Mouse (Mus musculus) kidney, embryonic 15.5 days (tissue): ENCODE data around the gene Trpm7. TPM values are rescaled to one million over a fixed set of nuclear protein-coding genes. Genes with fewer than 3 reads are reported as not detected.
A peak's percentile ranks its signal among the peaks of the same experiment; 100 is the strongest.
"Not testable (repeated sequence)": the region's sequence is repeated elsewhere in the genome, so short reads cannot be mapped to it uniquely, and the experiment has no call there.

Source experiments
- ATAC-seq: fragments of 200-750 bp; cut with Nextera tagmentation; replicated peaks from 2 replicates; pipeline ENCODE4 v1.8.0; 2017; ENCODE audit warnings: moderate TSS enrichment; ENCODE audit not compliant: low FRiP score
- H3K27ac ChIP-seq: fragments of 300-500 bp; sonication (generic); 2 replicates; pipeline ENCODE4 v1.5.1; 2015; ENCODE audit warnings: mild to moderate bottlenecking, inconsistent platforms
- H3K27me3 ChIP-seq: fragments of 300-500 bp; sonication (generic); 2 replicates; pipeline ENCODE4 v1.6.1; 2015; ENCODE audit warnings: inconsistent platforms
- H3K36me3 ChIP-seq: fragments of 300-500 bp; sonication (generic); 2 replicates; pipeline ENCODE4 v1.6.1; 2015; ENCODE audit warnings: inconsistent platforms
- H3K4me1 ChIP-seq: fragments of 300-500 bp; sonication (generic); 2 replicates; pipeline ENCODE4 v1.6.1; 2015; ENCODE audit warnings: inconsistent platforms
- H3K4me2 ChIP-seq: fragments of 300-500 bp; sonication (generic); 2 replicates; pipeline ENCODE4 v1.6.1; 2015; ENCODE audit warnings: moderate library complexity, mild to moderate bottlenecking, inconsistent platforms
- H3K4me3 ChIP-seq: fragments of 300-500 bp; sonication (generic); replicated peaks from 2 replicates; pipeline ENCODE4 v1.5.1; 2015; ENCODE audit warnings: mild to moderate bottlenecking, inconsistent platforms
- H3K9ac ChIP-seq: fragments of 300-500 bp; sonication (generic); 2 replicates; pipeline ENCODE4 v1.6.1; 2015; ENCODE audit warnings: mild to moderate bottlenecking, inconsistent platforms
- H3K9me3 ChIP-seq: fragments of 300-500 bp; sonication (generic); replicated peaks from 2 replicates; pipeline ENCODE4 v1.6.1; 2016; ENCODE audit warnings: inconsistent platforms
- WGBS: fragments of 180-500 bp; shearing (Covaris S2); methylation state at CpG from one replicate; pipeline ENCODE4 v1.1.7; 2015; ENCODE audit warnings: mixed read lengths; 5-methylcytosine and 5-hydroxymethylcytosine counted together
- polyA plus RNA-seq: library from polyadenylated mRNA; unstranded; fragments of >200 nt; fragmentation: Nextera tagmentation; extraction: Ambion mirVana; gene quantifications from 2 replicates; pipeline ENCODE4 v1.2.1, GENCODE M21; 2015

Gene Trpm7
- polyA plus RNA-seq, 1 experiment from 2014 or later, result 50.6 TPM

GRCm38 (mm10) chr2:126882711-126883110 is 6.7 kb upstream of the Trpm7 start:
- H3K27me3 ChIP-seq, H3K4me1 ChIP-seq, H3K4me3 ChIP-seq, ATAC-seq, H3K36me3 ChIP-seq, H3K4me2 ChIP-seq, H3K9me3 ChIP-seq, H3K9ac ChIP-seq, H3K27ac ChIP-seq: not testable (repeated sequence)
- whole genome bisulfite sequencing, result 79% methylated on average over 2 of the region's 2 CpGs

GRCm38 (mm10) chr2:126877991-126878390 is 2.0 kb upstream of the Trpm7 start:
- Histone ChIP-seq H3K27me3 (no peaks in the 10 kb centered on the region), H3K36me3 (no peaks in the 10 kb centered on the region), H3K4me2 (no peak overlapping the region), H3K4me3 (no peak overlapping the region), H3K9me3 (no peaks in the 10 kb centered on the region), H3K27ac (no peak overlapping the region), H3K9ac (no peak overlapping the region), H3K4me1 (peaks cover 14% of the 10 kb centered on the region)
- ATAC-seq, result no peak
- 89% methylated on average over 1 of the region's 1 CpGs for WGBS

GRCm38 (mm10) chr2:126875516-126875835 is 554 bp downstream of the Trpm7 start:
- Histone ChIP-seq H3K4me1 (peaks cover 14% of the 10 kb centered on the region), H3K9me3 (no peaks in the 10 kb centered on the region), H3K27ac (peak overlapping the region; percentile 99), H3K9ac (peak overlapping the region; percentile 95), H3K27me3 (no peaks in the 10 kb centered on the region), H3K4me3 (peak overlapping the region; percentile 88), H3K4me2 (peak overlapping the region; percentile 57), H3K36me3 (no peaks in the 10 kb centered on the region)
- ATAC-seq, result peak; percentile 67
- WGBS, result 0% methylated on average over 18 of the region's 18 CpGs

- Histone ChIP-seq H3K9me3 (no peaks in the 10 kb centered on the region), H3K9ac (peak overlapping the region; percentile 95), H3K27me3 (no peaks in the 10 kb centered on the region), H3K4me2 (peak overlapping the region; percentile 57), H3K4me1 (peaks cover 14% of the 10 kb centered on the region), H3K4me3 (peak overlapping the region; percentile 88), H3K27ac (peak overlapping the region; percentile 99), H3K36me3 (no peaks in the 10 kb centered on the region)
- ATAC-seq, result no peak
- WGBS, result 23% methylated on average over 13 of the region's 13 CpGs
Observed at GRCm38 (mm10) chr2:126874809-126875515, 1.1 kb downstream of the Trpm7 start.

GRCm38 (mm10) chr2:126866301-126866700 is 9.7 kb downstream of the Trpm7 start:
- Histone ChIP-seq H3K9me3 (no peaks in the 10 kb centered on the region), H3K4me1 (no peaks in the 10 kb centered on the region), H3K4me2 (no peak overlapping the region), H3K27me3 (no peaks in the 10 kb centered on the region), H3K36me3 (no peaks in the 10 kb centered on the region), H3K9ac (no peak overlapping the region), H3K27ac (no peak overlapping the region), H3K4me3 (no peak overlapping the region)
- ATAC-seq, result peak; percentile 36; the same call in 1 of the 2 replicates
- WGBS, result 65% methylated on average over 1 of the region's 1 CpGs

GRCm38 (mm10) chr2:126865501-126866199 is 10.4 kb downstream of the Trpm7 start:
- Histone ChIP-seq H3K4me2 (no peak overlapping the region), H3K9me3 (no peaks in the 10 kb centered on the region), H3K27me3 (no peaks in the 10 kb centered on the region), H3K27ac (peak overlapping the region; percentile 39; the same call in 1 of the 2 replicates), H3K4me1 (no peaks in the 10 kb centered on the region), H3K36me3 (no peaks in the 10 kb centered on the region), H3K4me3 (no peak overlapping the region), H3K9ac (no peak overlapping the region)
- ATAC-seq, result 0 out of 2 replicates have a peak, but pooled peaks have one; percentile 40
- WGBS, result 54% methylated on average over 10 of the region's 10 CpGs

GRCm38 (mm10) chr2:126865026-126865425 is 11.0 kb downstream of the Trpm7 start:
- H3K4me2 ChIP-seq, result no peak overlapping the region
- WGBS, result 89% methylated on average over 3 of the region's 3 CpGs
- no peak overlapping the region for H3K4me3 ChIP-seq
- H3K36me3 ChIP-seq, result no peaks in the 10 kb centered on the region
- no peak overlapping the region for H3K9ac ChIP-seq
- no peak overlapping the region for H3K27ac ChIP-seq
- no peaks in the 10 kb centered on the region for H3K4me1 ChIP-seq
- H3K27me3 ChIP-seq, result no peaks in the 10 kb centered on the region
- H3K9me3 ChIP-seq, result no peaks in the 10 kb centered on the region
- ATAC-seq, result no peak

- H3K27ac ChIP-seq, result no peak overlapping the region
- H3K4me3 ChIP-seq, result no peak overlapping the region
- H3K9me3 ChIP-seq, result no peaks in the 10 kb centered on the region
- ATAC-seq, result no peak
- H3K4me2 ChIP-seq, result no peak overlapping the region
- no peak overlapping the region for H3K9ac ChIP-seq
- 80% methylated on average over 4 of the region's 4 CpGs for WGBS
- peaks cover 65% of the 10 kb centered on the region for H3K36me3 ChIP-seq
- no peaks in the 10 kb centered on the region for H3K27me3 ChIP-seq
- H3K4me1 ChIP-seq, result no peaks in the 10 kb centered on the region
Observed at GRCm38 (mm10) chr2:126844751-126845150, 31.3 kb downstream of the Trpm7 start.

- no peaks in the 10 kb centered on the region for H3K27me3 ChIP-seq
- no peak for ATAC-seq
- no peak overlapping the region for H3K27ac ChIP-seq
- no peak overlapping the region for H3K4me2 ChIP-seq
- 86% methylated on average over 5 of the region's 5 CpGs for WGBS
- no peaks in the 10 kb centered on the region for H3K4me1 ChIP-seq
- peaks cover 74% of the 10 kb centered on the region for H3K36me3 ChIP-seq
- H3K9me3 ChIP-seq, result no peaks in the 10 kb centered on the region
- no peak overlapping the region for H3K4me3 ChIP-seq
- H3K9ac ChIP-seq, result no peak overlapping the region
Observed at GRCm38 (mm10) chr2:126838848-126839247, 37.2 kb downstream of the Trpm7 start.

- 88% methylated on average over 2 of the region's 2 CpGs for WGBS
- H3K9me3 ChIP-seq, result no peaks in the 10 kb centered on the region
- no peak overlapping the region for H3K4me3 ChIP-seq
- H3K9ac ChIP-seq, result no peak overlapping the region
- no peaks in the 10 kb centered on the region for H3K27me3 ChIP-seq
- no peak for ATAC-seq
- H3K4me1 ChIP-seq, result no peaks in the 10 kb centered on the region
- peaks cover 57% of the 10 kb centered on the region for H3K36me3 ChIP-seq
- no peak overlapping the region for H3K27ac ChIP-seq
- no peak overlapping the region for H3K4me2 ChIP-seq
Observed at GRCm38 (mm10) chr2:126817414-126817813, 58.6 kb downstream of the Trpm7 start.

GRCm38 (mm10) chr2:126816644-126817347 is 59.2 kb downstream of the Trpm7 start:
- Histone ChIP-seq H3K4me2 (no peak overlapping the region), H3K4me1 (no peaks in the 10 kb centered on the region), H3K9me3 (no peaks in the 10 kb centered on the region), H3K27ac (no peak overlapping the region), H3K9ac (no peak overlapping the region), H3K4me3 (no peak overlapping the region), H3K36me3 (peaks cover 62% of the 10 kb centered on the region), H3K27me3 (no peaks in the 10 kb centered on the region)
- ATAC-seq, result no peak
- 90% methylated on average over 4 of the region's 4 CpGs for WGBS

GRCm38 (mm10) chr2:126815822-126816221 is 60.2 kb downstream of the Trpm7 start:
- Histone ChIP-seq H3K4me2 (no peak overlapping the region), H3K4me1 (no peaks in the 10 kb centered on the region), H3K9me3 (no peaks in the 10 kb centered on the region), H3K4me3 (no peak overlapping the region), H3K36me3 (peaks cover 62% of the 10 kb centered on the region), H3K9ac (no peak overlapping the region), H3K27me3 (no peaks in the 10 kb centered on the region), H3K27ac (no peak overlapping the region)
- no peak for ATAC-seq
- WGBS, result 27% methylated on average over 1 of the region's 1 CpGs
